Mouse (Mus musculus): ENCODE measurements at regions not wholly inside any gene's neighbourhood (a gene's known extent, or its start where the extent isn't known, plus 50 kb on each side); places are given as distances from the start of the nearest gene placed in this dataset.
A peak's percentile ranks its signal among the peaks of the same experiment; 100 is the strongest.

DNA sequence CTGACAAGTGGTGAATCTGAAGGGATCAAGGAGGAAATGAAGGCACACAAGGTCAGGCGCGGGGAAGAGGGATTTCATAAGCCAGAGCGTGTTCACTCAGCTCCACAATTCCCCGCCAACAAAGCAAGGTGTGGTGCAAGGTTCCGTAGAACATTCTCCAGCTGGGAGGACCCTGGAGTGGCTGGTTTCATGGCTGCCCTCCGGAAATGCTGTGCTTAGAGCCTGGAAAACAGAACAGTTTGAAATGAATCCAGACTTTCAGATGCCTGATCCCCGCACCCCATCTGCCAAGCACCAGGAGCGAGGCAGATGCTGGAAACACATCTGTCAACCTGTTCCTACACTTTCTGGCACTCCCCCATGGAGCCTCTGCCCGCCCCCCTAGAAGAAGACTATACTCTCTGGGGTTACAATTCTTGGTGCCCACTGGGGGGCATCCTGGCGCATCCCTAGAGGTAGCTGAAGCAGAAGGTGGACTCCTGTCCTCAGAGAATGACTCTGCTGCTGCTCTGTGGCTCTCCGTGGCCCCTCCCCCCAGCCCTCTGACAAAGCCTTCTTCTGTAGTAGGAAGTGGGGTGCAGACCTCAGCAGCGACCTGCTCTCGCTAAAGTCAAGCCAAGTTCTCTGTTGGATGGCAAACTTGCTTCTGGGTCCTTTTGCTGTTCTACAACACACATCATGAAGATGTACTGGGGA is 54.5 kb upstream of the Mafb start:
- DNase-seq (ENCODE audit: low spot score in 2 of 2): no peak

DNA sequence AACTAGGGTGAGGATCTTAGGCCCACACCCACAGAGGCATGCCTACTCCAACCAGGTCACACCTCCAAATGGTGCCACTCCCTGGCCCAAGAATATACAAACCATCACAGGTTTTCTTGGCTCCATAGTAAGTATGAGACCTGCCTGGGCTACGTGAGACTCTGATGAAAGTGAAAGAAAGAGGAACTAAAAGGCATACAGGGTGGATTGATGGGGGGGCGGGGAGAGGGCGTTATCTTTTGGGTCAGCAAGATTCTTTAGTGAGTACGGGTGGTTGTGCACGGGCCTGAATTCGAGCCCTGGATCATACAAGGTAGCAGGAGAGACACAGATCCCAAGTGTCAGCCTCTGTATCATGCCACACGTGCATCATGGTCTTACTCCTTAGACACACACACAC is 57.6 kb upstream of the Mafb start:
- DNase-seq (ENCODE audit: low spot score in 2 of 2): no peak

DNA sequence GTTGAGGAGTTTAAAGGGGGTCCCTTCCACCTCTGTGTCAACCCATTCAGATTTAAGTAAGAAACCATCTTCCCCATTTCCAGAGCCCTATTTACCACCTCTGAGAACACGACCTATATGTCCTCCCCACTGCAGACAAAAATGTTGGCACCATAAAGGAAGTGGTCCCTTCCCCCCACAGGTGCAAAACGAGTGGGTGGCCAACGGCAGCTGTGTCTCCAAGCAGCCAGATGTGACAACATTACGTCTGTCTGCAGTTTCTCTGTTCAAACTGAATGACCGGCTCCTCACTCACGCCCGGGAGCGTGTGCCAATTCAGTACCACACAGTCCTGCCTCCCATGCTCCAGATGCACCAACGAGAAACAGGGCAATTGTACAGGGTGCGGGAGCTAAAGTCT is 60.6 kb upstream of the Mafb start:
- no peak for DNase-seq (ENCODE audit: low spot score in 2 of 2)

DNA sequence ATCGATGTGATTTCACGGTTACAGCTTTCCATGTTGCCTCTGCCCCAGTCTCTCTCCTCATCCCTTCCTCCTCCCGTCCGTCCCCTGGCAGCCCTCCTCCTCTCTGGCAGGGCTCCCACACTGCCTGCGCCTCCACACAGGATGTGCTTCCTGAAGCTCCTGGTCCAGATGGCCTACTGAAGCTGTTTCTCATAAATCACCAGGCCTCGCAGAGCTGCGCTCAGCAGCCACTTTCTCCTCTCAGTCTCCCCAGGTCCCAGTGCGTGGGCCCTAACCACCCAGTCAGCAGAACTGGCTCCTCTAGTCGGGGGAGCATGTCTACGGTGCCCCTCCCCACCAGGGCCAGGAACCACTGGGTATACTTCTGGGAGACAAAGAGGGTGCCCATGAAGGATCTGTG is 66.4 kb upstream of the Mafb start:
- DNase-seq (ENCODE audit: low spot score in 2 of 2): peak; percentile 41 to 76

DNA sequence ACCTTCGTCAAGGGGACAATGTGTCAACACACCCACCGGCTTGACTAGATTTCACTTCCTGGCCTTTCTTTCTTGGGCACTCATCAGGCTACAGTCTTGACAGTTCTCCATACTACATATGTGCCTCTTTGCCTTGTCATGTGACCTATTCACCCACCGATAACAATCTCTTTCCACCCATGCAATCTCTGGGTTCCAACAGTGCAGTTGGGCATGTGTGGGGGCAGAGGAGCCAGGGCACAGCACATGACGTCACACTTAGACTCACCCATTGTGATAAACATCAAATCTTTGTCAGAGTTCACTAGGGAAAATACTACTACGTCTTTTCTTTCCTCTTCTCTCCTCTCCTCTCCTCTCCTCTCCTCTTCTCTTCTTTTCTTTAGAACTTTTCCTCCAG is 67.8 kb upstream of the Mafb start:
- DNase-seq (ENCODE audit: low spot score in 2 of 2): no peak

DNA sequence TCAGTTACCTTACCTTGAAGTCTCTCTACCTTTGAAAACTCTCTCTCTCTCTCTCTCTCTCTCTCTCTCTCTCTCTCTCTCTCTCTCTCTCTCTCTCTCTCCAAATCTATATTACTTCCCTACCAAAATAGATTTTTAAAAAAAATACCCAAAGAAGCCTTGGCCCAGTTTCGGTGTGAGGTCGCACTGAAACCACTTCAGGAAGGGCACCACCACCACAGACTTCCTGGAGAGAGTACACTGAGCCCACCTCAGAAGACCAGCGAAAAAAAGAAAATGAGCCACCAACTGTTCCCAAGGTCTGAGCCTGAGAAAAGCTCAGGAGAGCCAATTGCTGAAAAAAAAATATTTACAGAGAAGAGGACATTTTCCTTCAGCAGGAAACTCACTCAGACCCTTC is 68.8 kb upstream of the Mafb start:
- DNase-seq (ENCODE audit: low spot score in 2 of 2): no peak

DNA sequence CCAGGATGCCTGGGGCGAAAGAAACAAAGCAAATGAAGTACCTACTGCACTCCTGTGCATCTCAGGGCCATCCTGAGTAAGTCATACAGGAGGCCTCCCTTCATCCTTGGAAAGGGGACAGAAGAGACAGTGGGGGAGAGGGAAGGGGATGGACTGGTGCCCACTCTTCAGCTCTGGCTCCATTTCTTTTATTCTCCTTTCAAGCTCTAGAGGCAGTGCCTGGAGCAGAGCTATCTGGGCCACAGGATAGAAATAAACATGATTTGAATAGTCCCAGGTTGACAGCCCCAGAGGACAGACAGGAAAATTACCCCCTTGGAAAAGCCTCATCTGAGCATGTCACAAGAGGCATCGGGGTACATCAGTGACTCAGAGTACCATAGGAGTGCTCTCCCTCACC is 72.2 kb upstream of the Mafb start:
- DNase-seq (ENCODE audit: low spot score in 2 of 2): no peak

DNA sequence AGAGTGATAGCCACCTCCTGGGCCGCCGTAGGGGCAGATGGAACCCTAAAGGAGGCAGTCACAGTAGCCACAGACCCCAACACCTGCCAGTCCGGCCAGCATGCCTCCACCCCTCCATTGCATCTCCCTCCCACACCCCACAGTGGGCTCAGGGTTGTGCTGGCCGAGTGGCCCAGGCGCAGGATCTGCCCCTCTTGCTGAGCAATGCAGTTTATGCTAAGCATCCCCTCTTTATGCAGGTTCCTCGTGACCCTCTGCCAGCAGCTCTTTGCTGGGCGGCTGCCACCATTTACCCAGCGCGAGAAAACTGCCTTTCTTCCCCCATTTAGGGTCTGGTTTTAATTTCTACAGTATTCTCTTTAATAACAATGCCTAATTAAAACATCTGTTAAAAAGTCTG is 73.4 kb upstream of the Mafb start:
- DNase-seq (ENCODE audit: low spot score in 2 of 2): peak in 1 of 2 experiments; percentile 5

DNA sequence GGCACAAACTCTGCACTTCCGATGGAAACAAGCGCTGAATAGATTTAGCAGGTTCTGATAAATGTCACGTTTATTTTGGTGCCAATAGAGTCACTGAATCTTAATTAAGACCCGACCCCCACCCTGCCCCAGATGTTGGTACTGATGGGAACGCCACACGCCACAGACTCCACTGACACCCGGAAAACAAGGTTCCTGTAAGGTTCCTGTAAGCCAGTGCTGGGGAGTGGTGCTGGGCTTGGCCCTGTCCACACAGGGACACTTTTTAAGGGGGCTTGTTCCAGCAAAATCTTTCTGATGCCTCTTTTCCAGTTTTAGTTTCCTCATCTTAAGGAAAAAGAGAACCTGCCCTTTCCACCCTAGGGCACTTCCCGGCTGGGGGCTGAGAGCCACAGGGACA is 84.2 kb upstream of the Mafb start:
- no peak for DNase-seq (ENCODE audit: low spot score in 2 of 2)

DNA sequence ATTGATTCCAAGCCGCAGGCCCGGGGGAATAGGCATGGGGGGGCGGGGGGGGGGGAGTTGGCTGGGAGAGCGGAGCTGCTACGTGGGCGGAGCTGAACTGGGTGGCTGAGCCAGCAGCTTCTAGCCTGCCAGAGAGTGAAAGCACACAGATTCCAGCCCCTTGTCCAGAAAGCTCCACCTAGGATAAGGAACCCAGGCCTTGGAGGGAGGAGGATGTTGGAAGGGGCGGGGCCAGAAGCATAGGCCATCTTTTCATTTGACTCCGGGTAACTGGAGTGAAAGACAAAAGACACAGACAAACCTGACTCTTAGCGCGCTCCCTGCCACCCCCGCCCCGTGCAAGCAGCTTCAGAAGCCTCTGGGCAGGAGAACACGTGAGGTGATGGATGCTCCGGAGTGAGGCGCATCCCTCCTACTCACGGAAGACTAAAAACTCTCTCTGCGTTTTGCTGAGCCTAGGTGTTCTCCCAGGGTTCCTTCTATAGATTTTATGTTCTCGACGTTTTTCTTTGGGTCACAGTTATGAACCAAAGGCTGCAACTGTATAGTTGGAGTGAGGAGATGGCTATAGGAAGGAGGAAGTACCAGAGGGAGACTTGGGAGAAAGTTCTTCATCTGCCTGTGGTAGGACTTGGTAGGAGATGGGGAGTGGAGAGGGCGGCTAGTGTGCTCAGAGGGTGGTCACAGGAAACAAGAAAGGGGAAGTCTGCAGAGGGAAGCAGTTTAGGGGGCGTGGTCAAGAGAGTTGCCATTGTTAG is 84.8 kb upstream of the Mafb start:
- peak in 1 of 2 experiments; percentile 43 for DNase-seq (ENCODE audit: low spot score in 2 of 2)

DNA sequence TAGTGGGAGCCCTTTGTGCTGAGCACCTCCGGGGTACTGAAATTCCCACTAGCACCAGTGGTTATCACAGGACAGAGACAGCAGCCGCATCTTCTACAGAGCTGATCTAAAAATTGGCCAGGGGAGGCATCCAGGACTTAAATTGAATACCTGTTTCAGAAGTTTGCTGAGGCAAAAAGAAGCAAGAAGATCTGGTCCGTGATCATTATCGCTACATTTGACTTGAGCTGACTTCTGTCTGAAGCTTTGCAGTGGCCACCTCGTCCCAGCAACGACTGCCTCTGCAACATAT is 85.3 kb upstream of the Mafb start:
- no peak for DNase-seq (ENCODE audit: low spot score in 2 of 2)

DNA sequence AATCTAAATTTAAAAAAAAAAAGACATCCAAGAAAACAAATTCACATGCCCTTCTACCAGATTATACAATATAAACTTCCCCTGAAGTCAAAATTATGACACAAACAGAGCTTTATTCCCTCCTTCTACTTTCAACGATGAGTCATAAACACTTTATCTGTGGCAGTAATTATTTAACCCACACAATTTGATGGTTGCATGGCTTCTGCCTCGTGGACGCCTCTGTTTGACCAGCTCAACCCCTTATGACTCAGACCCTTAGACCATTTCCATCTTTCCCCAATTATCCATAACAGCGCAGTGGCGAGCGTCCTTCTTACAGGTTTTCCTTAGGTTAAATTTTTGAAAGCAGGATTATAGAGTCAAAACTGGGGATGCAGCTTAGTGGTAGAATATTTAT is 85.9 kb upstream of the Mafb start:
- no peak for DNase-seq (ENCODE audit: low spot score in 2 of 2)

DNA sequence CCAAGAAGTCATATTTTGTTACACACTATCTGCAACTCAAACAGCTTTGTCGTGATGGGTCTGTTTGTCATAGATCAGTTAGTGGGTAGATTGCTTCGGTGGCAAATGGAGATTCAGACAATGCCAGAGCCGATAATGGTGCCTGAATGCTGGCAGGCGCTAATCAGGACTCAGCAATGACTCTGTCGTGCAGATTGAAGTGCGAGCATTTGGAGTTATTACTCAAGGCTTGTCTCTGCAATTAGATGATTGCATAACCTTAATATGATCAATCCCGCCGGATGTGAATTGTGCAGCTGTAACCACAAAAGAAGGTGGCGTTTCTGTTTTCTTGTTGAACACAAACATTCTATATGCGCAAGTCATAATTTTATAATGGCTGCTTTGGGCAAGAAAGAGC is 88.8 kb upstream of the Mafb start:
- DNase-seq (ENCODE audit: low spot score in 2 of 2): no peak

DNA sequence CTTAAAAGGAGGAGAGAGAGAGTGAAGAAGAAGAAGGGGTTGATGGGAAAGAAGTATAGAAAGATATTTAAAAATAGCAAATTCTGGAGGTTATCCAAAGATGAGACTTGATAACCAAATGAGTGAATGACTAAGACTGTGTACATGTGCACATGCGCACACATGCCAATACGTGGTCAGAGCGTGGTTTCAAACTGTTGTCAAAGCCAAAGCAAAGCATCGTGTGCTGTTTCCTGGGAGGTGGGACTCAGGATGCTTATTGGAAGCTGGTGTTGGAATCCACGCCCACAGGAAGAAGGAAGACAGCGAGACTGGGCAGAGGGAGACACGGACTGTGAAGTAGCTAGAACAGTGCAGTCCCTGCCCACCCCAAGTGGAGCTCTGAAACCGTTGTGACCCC is 89.8 kb upstream of the Mafb start:
- no peak for DNase-seq (ENCODE audit: low spot score in 2 of 2)

DNA sequence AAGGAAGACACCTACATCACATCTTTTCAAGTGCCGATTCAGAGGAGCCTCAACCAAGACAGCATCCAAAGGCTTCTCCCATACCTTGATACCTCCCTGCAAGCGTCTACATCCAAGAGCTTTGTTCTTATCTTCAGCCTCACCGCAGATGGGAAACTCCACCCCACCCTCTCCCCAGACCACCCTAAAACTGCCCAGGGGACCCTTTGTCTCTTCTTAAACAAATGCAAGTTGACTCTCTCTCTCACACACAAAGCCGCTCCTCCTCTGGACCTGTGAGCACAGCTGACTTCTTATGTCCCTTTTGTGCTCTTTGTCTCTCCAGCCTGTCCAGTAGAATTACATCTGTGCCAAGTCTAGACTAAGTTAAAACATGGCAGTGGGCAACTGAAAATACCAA is 104.7 kb upstream of the Mafb start:
- DNase-seq (ENCODE audit: low spot score in 2 of 2): no peak

DNA sequence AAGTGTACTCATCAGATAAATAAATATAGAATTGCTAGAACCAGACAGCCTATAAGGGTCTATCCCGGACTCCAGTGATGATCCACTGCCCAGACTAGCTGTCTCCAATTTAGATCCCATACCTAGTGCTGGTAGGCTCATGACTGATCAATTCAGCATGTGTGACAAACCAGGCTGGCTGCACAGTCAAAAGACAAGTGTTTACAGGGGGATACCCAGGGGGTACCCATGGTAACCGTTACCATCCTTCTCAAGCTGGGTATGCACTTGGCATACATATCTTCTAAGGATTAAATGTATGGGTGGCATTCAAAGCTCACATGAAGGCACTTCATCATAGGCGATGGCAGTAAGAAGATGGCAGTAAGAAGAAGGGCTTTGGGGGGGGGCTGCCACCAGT is 109.3 kb upstream of the Mafb start:
- DNase-seq (ENCODE audit: low spot score in 2 of 2): no peak

DNA sequence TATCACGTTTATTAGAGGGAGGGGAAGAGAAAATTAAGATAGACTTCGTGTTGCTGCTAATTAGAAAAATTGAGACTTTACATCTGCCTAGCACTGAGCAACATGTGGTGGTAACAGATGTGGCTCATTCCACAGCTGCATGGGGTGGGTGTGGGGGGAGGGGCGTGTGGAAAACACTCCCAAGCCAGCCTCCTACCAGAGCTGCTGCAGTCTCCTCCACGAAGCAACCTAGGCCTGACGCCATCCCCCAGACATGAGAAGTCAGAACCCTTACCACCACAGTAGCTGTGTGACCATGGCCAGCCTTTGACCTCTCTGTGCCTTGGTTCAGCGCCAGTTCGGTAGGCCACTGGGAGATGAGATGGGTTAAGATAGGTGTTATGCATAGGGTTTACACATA is 112.4 kb upstream of the Mafb start:
- no peak for DNase-seq (ENCODE audit: low spot score in 2 of 2)

DNA sequence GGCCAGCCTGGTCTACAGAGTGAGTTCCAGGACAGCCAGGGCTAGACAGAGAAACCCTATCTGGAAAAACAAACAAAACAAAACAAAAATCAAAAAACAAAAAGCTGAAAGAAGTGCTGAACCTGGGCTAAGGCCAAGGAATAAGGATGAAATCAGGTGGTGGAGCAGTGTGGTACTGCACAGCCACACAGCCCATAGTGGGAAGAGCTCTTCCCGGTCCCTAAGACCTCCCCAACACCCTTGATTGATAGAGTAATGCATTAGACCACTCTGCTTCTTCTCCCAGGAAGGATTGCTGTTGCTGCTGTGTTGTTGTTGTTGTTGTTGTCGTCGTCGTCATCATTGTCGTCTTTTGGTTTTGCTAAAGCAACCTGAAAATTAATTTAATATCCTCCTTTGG is 118.2 kb upstream of the Mafb start:
- no peak for DNase-seq (ENCODE audit: low spot score in 2 of 2)

DNA sequence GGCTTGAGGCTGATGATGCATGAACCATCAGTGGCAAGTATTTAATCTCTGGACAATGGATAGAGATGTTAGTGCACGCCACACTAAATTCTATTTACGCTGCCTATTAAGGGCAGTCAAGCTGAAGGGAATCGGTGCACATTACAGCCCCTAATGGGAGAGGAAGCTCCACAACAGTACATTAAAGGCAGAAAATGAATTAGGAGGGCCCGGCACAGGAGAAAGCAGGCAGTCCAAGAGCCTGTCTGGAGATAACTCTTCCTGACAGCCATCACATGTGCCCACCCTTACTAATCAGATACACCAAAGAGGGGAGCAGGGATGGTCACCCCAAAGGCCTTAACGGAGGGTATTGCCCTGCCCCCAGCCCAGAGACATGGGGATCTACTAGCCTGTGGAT is 118.7 kb upstream of the Mafb start:
- DNase-seq (ENCODE audit: low spot score in 2 of 2): no peak

DNA sequence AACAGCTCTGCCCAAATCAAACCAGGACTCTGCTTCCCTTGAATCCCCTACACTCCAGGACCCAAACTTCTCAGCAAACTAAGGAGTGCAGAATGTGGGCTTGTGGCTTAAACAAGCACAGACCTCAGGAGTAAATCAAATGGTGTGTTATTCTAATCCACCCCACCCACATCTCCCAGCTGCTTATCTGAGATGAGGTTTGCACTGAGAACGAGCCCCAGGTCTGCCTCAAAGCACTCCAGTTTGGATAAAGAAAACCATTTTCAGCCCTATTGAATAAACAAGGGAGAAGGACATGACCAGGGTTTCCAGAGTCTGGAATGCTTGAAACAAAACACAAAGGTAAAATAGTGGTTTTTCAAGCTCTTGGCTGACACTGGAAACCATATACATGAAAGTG is 132.9 kb upstream of the Mafb start:
- no peak for DNase-seq (ENCODE audit: low spot score in 2 of 2)

DNA sequence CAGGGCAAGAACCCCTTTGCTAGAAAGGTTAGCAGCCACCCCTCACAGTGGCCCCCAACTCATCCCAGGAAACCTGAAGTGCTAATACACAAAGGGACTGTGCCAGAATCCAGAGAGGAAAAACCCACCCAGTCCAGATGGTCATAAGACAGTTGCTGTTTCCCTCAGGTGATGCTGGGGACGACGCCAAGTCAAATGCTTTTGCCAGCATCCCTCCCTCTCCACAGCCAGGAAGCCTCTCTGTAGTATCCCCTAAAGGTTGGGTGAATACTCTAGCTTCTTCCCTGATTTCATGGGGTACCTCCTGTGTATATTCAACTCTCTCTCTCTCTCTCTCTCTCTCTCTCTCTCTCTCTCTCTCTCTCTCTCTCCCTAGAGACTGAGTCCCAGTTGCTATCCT is 136.0 kb upstream of the Mafb start:
- DNase-seq (ENCODE audit: low spot score in 2 of 2): no peak

DNA sequence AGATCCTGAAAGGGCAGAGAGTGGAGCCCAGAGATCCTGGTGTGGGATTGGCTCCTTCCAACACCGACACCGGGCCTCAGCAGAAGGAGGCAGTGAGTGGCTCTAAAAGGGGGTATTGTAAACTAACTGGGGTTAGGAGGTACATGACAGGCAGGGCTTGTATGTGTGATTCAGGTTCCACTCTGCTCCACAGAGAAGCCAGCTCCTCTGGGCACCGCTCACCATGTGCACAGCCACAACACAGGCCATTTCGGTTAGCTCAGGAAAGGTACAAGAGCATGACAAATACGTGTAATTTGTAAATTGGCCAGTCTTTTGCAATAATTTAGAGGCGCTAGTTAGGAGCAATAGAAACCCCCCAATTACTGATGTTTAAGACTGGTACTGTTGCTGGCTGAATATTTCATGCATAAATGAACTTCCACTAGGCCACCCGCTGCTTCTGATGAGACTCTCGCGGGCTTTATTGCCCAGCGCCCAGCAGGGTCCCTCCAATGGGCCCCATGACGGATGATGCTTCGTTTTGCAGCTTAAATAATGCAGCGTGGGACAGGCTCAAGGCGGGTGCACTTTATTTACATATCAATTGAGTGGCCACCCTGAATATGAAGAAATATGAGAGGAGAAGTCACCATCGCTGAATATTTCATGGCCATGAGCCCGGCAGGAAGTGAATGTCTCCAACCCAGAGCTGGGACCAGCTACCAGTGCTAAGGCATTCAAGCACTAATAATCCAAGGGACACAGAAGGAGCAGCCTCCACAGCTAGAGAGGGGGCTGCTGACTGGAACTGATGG is 136.9 kb upstream of the Mafb start:
- DNase-seq (ENCODE audit: low spot score in 2 of 2): no peak

DNA sequence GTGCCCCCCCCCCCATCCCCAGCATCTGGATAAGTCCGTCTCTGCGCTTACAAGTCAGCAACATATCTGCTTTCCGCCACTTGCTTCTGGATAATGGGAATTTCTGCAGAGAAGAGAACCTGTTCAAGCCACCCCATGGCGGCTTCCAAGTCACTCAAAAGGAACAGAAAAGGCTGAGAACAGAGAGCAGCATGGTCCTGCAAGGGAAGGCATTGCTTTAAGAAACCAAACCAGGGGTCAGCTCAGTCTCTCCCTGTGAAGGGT is 137.5 kb upstream of the Mafb start:
- DNase-seq (ENCODE audit: low spot score in 2 of 2): no peak

All from cerebellum, postnatal 4 days (tissue).